Mouse (Mus musculus): ENCODE measurements around the gene Olfr782. TPM values are rescaled to one million over a fixed set of nuclear protein-coding genes. Genes with fewer than 3 reads are reported as not detected.
"Not testable (repeated sequence)": the region's sequence is repeated elsewhere in the genome, so short reads cannot be mapped to it uniquely, and the experiment has no call there.

The Olfr782 gene
- total and polyA plus RNA-seq, 3 experiments = not detected

DNA sequence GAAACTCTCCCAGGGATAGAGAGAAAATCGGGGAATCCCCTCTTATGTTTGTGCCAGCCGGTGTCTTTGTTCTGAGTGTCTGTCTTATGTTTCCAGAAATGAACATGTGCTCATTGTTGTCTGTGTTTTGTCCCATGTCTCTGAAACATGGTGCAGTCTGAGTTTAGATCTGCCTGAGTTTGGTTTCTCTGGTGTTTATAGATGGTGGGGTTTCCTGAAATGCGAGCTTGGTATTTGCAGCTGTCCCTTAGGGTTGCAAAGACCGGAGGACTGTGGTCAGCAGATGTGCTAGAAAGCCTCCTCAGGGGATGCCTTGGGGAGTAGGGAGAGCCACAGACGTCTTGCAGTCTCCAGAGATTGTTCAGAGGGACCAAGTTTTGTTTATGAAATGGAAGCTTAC, 8.7 kb downstream of the Olfr782 start:
- no peaks in the 10 kb centered on the region for H3K4me1 ChIP-seq (ENCODE audit: insufficient read depth, low read depth, low read length)
- H3K27me3 ChIP-seq (ENCODE audit: insufficient read depth, low read length) = no peaks in the 10 kb centered on the region
- no peaks in the 10 kb centered on the region for H3K36me3 ChIP-seq (replicated peaks)
- TF ChIP-seq CTCF (IDR thresholded peaks at IDR 0.05; ENCODE audit: low read depth, low read length) = no peak
- TF ChIP-seq POLR2AphosphoS5 (IDR thresholded peaks at IDR 0.05; ENCODE audit: insufficient replicate concordance, low read depth, low read length) = no peak
- TF ChIP-seq TAL1 (conservative IDR thresholded peaks at IDR 0.05; ENCODE audit: low read depth, low read length) = no peak
- TF ChIP-seq GATA1 (IDR thresholded peaks at IDR 0.05; ENCODE audit: borderline replicate concordance, low read length) = no peak
- TF ChIP-seq GATA2 (IDR thresholded peaks at IDR 0.05; ENCODE audit: borderline replicate concordance, low read depth, low read length) = no peak
- DNase-seq (ENCODE audit: low spot score) = no peak
- ATAC-seq (ENCODE audit: extremely low read depth, insufficient number of reproducible peaks, low FRiP score, poor library complexity, severe bottlenecking) = no peak
- H3K4me3 ChIP-seq (ENCODE audit: low read depth, low read length) = no peak overlapping the region
- H3K9me3 ChIP-seq (replicated peaks) = no peaks in the 10 kb centered on the region

DNA sequence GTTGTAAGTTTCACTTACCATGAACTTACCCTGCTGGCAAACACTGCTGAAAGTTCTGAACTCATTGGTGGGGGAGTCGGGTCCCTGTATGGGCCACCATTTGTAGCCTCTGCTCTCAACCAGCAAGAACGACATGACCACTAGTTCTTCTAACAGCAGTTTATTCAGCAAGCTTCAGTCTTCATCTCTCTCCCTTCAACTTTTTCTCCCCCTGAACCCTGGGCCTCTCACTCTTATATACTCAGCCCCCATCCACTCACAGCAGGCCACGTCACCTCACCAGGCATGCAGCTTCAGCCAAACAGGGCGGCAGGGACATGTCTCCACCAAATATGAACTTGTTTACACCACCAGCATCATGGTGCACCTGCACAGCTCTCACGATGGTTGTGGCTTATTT, 25.4 kb downstream of the Olfr782 start:
- not testable (repeated sequence) for ATAC-seq (ENCODE audit: extremely low read depth, insufficient number of reproducible peaks, low FRiP score, poor library complexity, severe bottlenecking); H3K4me1 ChIP-seq (ENCODE audit: insufficient read depth, low read depth, low read length)

DNA sequence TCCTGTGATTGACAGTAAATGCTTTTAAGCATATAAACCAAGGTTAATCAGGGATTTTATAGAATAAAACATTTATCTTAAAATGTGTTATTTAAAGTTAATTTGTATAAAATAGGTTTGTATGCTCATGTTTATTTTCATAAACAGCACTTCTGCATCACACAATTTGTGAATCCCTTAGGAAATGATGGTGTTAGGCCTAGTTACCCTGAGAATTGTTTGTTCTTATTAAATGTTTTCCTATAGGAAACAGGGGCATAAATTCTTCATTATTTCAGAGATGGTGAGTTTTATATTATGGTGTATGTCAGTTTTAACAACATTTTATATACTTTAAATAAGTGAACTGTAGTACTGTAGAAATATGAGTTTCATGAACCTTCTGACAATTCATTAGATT, 35.1 kb downstream of the Olfr782 start, which contains the start of gene Olfr784:
Gene Olfr784 (plus strand): TSS at position 301 of the 400 bp plus-strand sequence.
- ATAC-seq (ENCODE audit: extremely low read depth, insufficient number of reproducible peaks, low FRiP score, poor library complexity, severe bottlenecking) (no peak), DNase-seq (ENCODE audit: low spot score) (no peak)
- Histone ChIP-seq H3K36me3 (replicated peaks) (no peaks in the 10 kb centered on the region), H3K9me3 (replicated peaks) (no peaks in the 10 kb centered on the region), H3K4me3 (ENCODE audit: low read depth, low read length) (no peak within 1 kb of the TSS), H3K4me1 (ENCODE audit: insufficient read depth, low read depth, low read length) (no peaks in the 10 kb centered on the region), H3K27me3 (ENCODE audit: insufficient read depth, low read length) (no peaks in the 10 kb centered on the region)
- TF ChIP-seq GATA2 (IDR thresholded peaks at IDR 0.05; ENCODE audit: borderline replicate concordance, low read depth, low read length) (no peak), GATA1 (IDR thresholded peaks at IDR 0.05; ENCODE audit: borderline replicate concordance, low read length) (no peak), CTCF (IDR thresholded peaks at IDR 0.05; ENCODE audit: low read depth, low read length) (no peak), POLR2AphosphoS5 (IDR thresholded peaks at IDR 0.05; ENCODE audit: insufficient replicate concordance, low read depth, low read length) (no peak), TAL1 (conservative IDR thresholded peaks at IDR 0.05; ENCODE audit: low read depth, low read length) (no peak)

More for the DNA sequence above, 25.4 kb downstream of the Olfr782 start:
- H3K4me3 ChIP-seq (ENCODE audit: low read depth, low read length); H3K9me3 ChIP-seq (replicated peaks); H3K27me3 ChIP-seq (ENCODE audit: insufficient read depth, low read length); H3K36me3 ChIP-seq (replicated peaks); DNase-seq (ENCODE audit: low spot score): not testable (repeated sequence)

DNA sequence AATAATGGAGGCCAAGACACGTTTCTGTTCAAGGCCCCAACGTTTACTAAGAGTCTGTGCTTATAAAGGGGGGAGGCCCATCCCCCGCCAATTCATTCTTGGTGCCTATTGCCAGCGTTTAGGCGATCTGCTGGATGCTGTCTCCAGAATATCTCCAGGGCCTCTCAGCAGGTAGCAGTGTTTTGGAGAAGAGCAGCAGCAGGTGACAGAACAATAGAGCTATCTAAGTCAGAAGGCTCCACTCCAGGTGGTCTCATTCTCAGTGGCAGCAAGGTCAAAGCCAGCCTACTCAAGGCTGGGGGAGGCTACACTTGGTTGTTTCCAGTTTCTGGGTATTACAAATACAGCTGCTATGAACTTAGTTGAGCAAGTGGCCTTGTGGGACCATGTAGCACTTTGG, 52.2 kb downstream of the Olfr782 start:
- Histone ChIP-seq H3K4me3 (ENCODE audit: low read depth, low read length) (no peak overlapping the region), H3K4me1 (ENCODE audit: insufficient read depth, low read depth, low read length) (no peaks in the 10 kb centered on the region), H3K27me3 (ENCODE audit: insufficient read depth, low read length) (no peaks in the 10 kb centered on the region), H3K9me3 (replicated peaks) (no peaks in the 10 kb centered on the region), H3K36me3 (replicated peaks) (no peaks in the 10 kb centered on the region)
- DNase-seq (ENCODE audit: low spot score) = no peak
- ATAC-seq (ENCODE audit: extremely low read depth, insufficient number of reproducible peaks, low FRiP score, poor library complexity, severe bottlenecking) = no peak
- no peak for TF ChIP-seq TAL1 (conservative IDR thresholded peaks at IDR 0.05; ENCODE audit: low read depth, low read length)
- TF ChIP-seq GATA1 (IDR thresholded peaks at IDR 0.05; ENCODE audit: borderline replicate concordance, low read length) = no peak
- no peak for TF ChIP-seq POLR2AphosphoS5 (IDR thresholded peaks at IDR 0.05; ENCODE audit: insufficient replicate concordance, low read depth, low read length)
- TF ChIP-seq GATA2 (IDR thresholded peaks at IDR 0.05; ENCODE audit: borderline replicate concordance, low read depth, low read length) = no peak
- no peak for TF ChIP-seq CTCF (IDR thresholded peaks at IDR 0.05; ENCODE audit: low read depth, low read length)

Other genes with a start within 250 kb of the Olfr782 start
Only the 20 nearest of the 22 such genes appear.
- not detected in 2 replicates for gene Olfr770, start 209.9 kb upstream of the Olfr782 start, total RNA-seq (2014; fragmentation: Nextera tagmentation)
- 0.17 TPM in 1 of 2 replicates, not detected in the other for gene Olfr770, start 209.9 kb upstream of the Olfr782 start, total RNA-seq (2017)
- gene Olfr770, start 209.9 kb upstream of the Olfr782 start, polyA plus RNA-seq (2012) = not detected in 2 replicates
- not detected in 2 replicates for gene Olfr771, start 184.1 kb upstream of the Olfr782 start, total RNA-seq (2014; fragmentation: Nextera tagmentation)
- 0.11 and 0.29 TPM in 2 replicates for gene Olfr771, start 184.1 kb upstream of the Olfr782 start, total RNA-seq (2017)
- gene Olfr771, start 184.1 kb upstream of the Olfr782 start, polyA plus RNA-seq (2012) = not detected in 2 replicates
- not detected in 2 replicates for gene Olfr772, start 170.9 kb upstream of the Olfr782 start, total RNA-seq (2014; fragmentation: Nextera tagmentation)
- gene Olfr772, start 170.9 kb upstream of the Olfr782 start, total RNA-seq (2017) = 0.12 and 0.38 TPM in 2 replicates
- not detected in 2 replicates for gene Olfr772, start 170.9 kb upstream of the Olfr782 start, polyA plus RNA-seq (2012)
- not detected in 2 replicates for gene Olfr773, start 161.4 kb upstream of the Olfr782 start, total RNA-seq (2014; fragmentation: Nextera tagmentation)
- not detected in 2 replicates for gene Olfr773, start 161.4 kb upstream of the Olfr782 start, total RNA-seq (2017)
- gene Olfr773, start 161.4 kb upstream of the Olfr782 start, polyA plus RNA-seq (2012) = not detected in 2 replicates
- not detected in 2 replicates for gene Olfr774, start 112.6 kb upstream of the Olfr782 start, total RNA-seq (2014; fragmentation: Nextera tagmentation)
- gene Olfr774, start 112.6 kb upstream of the Olfr782 start, total RNA-seq (2017) = not detected in 2 replicates
- gene Olfr774, start 112.6 kb upstream of the Olfr782 start, polyA plus RNA-seq (2012) = not detected in 2 replicates
- gene Olfr775, start 100.4 kb upstream of the Olfr782 start, total RNA-seq (2014; fragmentation: Nextera tagmentation) = not detected in 2 replicates
- 0.27 and 0.29 TPM in 2 replicates for gene Olfr775, start 100.4 kb upstream of the Olfr782 start, total RNA-seq (2017)
- gene Olfr775, start 100.4 kb upstream of the Olfr782 start, polyA plus RNA-seq (2012) = not detected in 2 replicates
- gene Olfr776, start 89.7 kb upstream of the Olfr782 start, total RNA-seq (2014; fragmentation: Nextera tagmentation) = not detected in 2 replicates
- gene Olfr776, start 89.7 kb upstream of the Olfr782 start, total RNA-seq (2017) = 0.22 and 0.41 TPM in 2 replicates
- not detected in 2 replicates for gene Olfr776, start 89.7 kb upstream of the Olfr782 start, polyA plus RNA-seq (2012)
- not detected in 2 replicates for gene Olfr777, start 77.4 kb upstream of the Olfr782 start, total RNA-seq (2014; fragmentation: Nextera tagmentation)
- 0.17 and 0.44 TPM in 2 replicates for gene Olfr777, start 77.4 kb upstream of the Olfr782 start, total RNA-seq (2017)
- not detected in 2 replicates for gene Olfr777, start 77.4 kb upstream of the Olfr782 start, polyA plus RNA-seq (2012)
- gene Olfr780, start 30.7 kb upstream of the Olfr782 start, total RNA-seq (2014; fragmentation: Nextera tagmentation) = not detected in 2 replicates
- 0.17 and 0.33 TPM in 2 replicates for gene Olfr780, start 30.7 kb upstream of the Olfr782 start, total RNA-seq (2017)
- gene Olfr780, start 30.7 kb upstream of the Olfr782 start, polyA plus RNA-seq (2012) = not detected in 2 replicates
- not detected in 2 replicates for gene Olfr781, start 20.0 kb upstream of the Olfr782 start, total RNA-seq (2014; fragmentation: Nextera tagmentation)
- gene Olfr781, start 20.0 kb upstream of the Olfr782 start, total RNA-seq (2017) = not detected in 2 replicates
- gene Olfr781, start 20.0 kb upstream of the Olfr782 start, polyA plus RNA-seq (2012) = not detected in 2 replicates
- gene Olfr784, start 35.2 kb downstream of the Olfr782 start, total RNA-seq (2014; fragmentation: Nextera tagmentation) = not detected in 2 replicates
- gene Olfr784, start 35.2 kb downstream of the Olfr782 start, total RNA-seq (2017) = 0.12 and 0.16 TPM in 2 replicates
- not detected in 2 replicates for gene Olfr784, start 35.2 kb downstream of the Olfr782 start, polyA plus RNA-seq (2012)
- gene Olfr785, start 56.6 kb downstream of the Olfr782 start, total RNA-seq (2014; fragmentation: Nextera tagmentation) = not detected in 2 replicates
- gene Olfr785, start 56.6 kb downstream of the Olfr782 start, total RNA-seq (2017) = 0.06 TPM in 1 of 2 replicates, not detected in the other
- not detected in 2 replicates for gene Olfr785, start 56.6 kb downstream of the Olfr782 start, polyA plus RNA-seq (2012)
- not detected in 2 replicates for gene Olfr786, start 78.5 kb downstream of the Olfr782 start, total RNA-seq (2014; fragmentation: Nextera tagmentation)
- not detected in 2 replicates for gene Olfr786, start 78.5 kb downstream of the Olfr782 start, total RNA-seq (2017)
- not detected in 2 replicates for gene Olfr786, start 78.5 kb downstream of the Olfr782 start, polyA plus RNA-seq (2012)
- gene Olfr787, start 113.0 kb downstream of the Olfr782 start, total RNA-seq (2014; fragmentation: Nextera tagmentation) = not detected in 2 replicates
- 0.16 TPM in 1 of 2 replicates, not detected in the other for gene Olfr787, start 113.0 kb downstream of the Olfr782 start, total RNA-seq (2017)
- not detected in 2 replicates for gene Olfr787, start 113.0 kb downstream of the Olfr782 start, polyA plus RNA-seq (2012)
- not detected in 2 replicates for gene Olfr788, start 122.1 kb downstream of the Olfr782 start, total RNA-seq (2014; fragmentation: Nextera tagmentation)
- gene Olfr788, start 122.1 kb downstream of the Olfr782 start, total RNA-seq (2017) = 0.17 and 0.76 TPM in 2 replicates
- 0.02 TPM in 1 of 2 replicates, not detected in the other for gene Olfr788, start 122.1 kb downstream of the Olfr782 start, polyA plus RNA-seq (2012)
- gene Olfr789, start 135.9 kb downstream of the Olfr782 start, total RNA-seq (2014; fragmentation: Nextera tagmentation) = not detected in 2 replicates
- 0.05 and 0.06 TPM in 2 replicates for gene Olfr789, start 135.9 kb downstream of the Olfr782 start, total RNA-seq (2017)
- not detected in 2 replicates for gene Olfr789, start 135.9 kb downstream of the Olfr782 start, polyA plus RNA-seq (2012)
- not detected in 2 replicates for gene Olfr790, start 149.6 kb downstream of the Olfr782 start, total RNA-seq (2014; fragmentation: Nextera tagmentation)
- gene Olfr790, start 149.6 kb downstream of the Olfr782 start, total RNA-seq (2017) = 0.11 TPM in 1 of 2 replicates, not detected in the other
- not detected in 2 replicates for gene Olfr790, start 149.6 kb downstream of the Olfr782 start, polyA plus RNA-seq (2012)
- not detected in 2 replicates for gene Olfr791, start 172.9 kb downstream of the Olfr782 start, total RNA-seq (2014; fragmentation: Nextera tagmentation)
- 0.05 and 0.29 TPM in 2 replicates for gene Olfr791, start 172.9 kb downstream of the Olfr782 start, total RNA-seq (2017)
- gene Olfr791, start 172.9 kb downstream of the Olfr782 start, polyA plus RNA-seq (2012) = not detected in 2 replicates
- gene Olfr792, start 190.3 kb downstream of the Olfr782 start, total RNA-seq (2014; fragmentation: Nextera tagmentation) = not detected in 2 replicates
- not detected in 2 replicates for gene Olfr792, start 190.3 kb downstream of the Olfr782 start, total RNA-seq (2017)
- not detected in 2 replicates for gene Olfr792, start 190.3 kb downstream of the Olfr782 start, polyA plus RNA-seq (2012)
- gene Olfr794, start 218.8 kb downstream of the Olfr782 start, total RNA-seq (2014; fragmentation: Nextera tagmentation) = not detected in 2 replicates
- gene Olfr794, start 218.8 kb downstream of the Olfr782 start, total RNA-seq (2017) = 0.27 TPM in 1 of 2 replicates, not detected in the other
- gene Olfr794, start 218.8 kb downstream of the Olfr782 start, polyA plus RNA-seq (2012) = not detected in 2 replicates

All from G1E (cell line).